Mouse (Mus musculus) lung, embryonic 16.5 days (tissue): ENCODE measurements around the gene Lhx2. TPM values are rescaled to one million over a fixed set of nuclear protein-coding genes. Genes with fewer than 3 reads are reported as not detected.
A peak's percentile ranks its signal among the peaks of the same experiment; 100 is the strongest.

Source experiments
- ATAC-seq: fragments of 200-750 bp; cut with Nextera tagmentation; 2 replicates; pipeline ENCODE4 v1.8.0; 2017; ENCODE audit warnings: low read depth, mild to moderate bottlenecking, moderate library complexity
- H3K27ac ChIP-seq: fragments of 300-500 bp; sonication (generic); 2 replicates; pipeline ENCODE4 v1.5.1; 2014; ENCODE audit warnings: mild to moderate bottlenecking, control low read depth, low read length
- H3K27me3 ChIP-seq: fragments of 300-500 bp; sonication (generic); 2 replicates; pipeline ENCODE4 v1.6.1; 2014; ENCODE audit warnings: low read depth, low read length, mixed read lengths; ENCODE audit not compliant: control insufficient read depth, insufficient read depth
- H3K36me3 ChIP-seq: fragments of 300-500 bp; sonication (generic); 2 replicates; pipeline ENCODE4 v1.6.1; 2014; ENCODE audit warnings: low read length; ENCODE audit not compliant: control insufficient read depth, insufficient read depth
- H3K4me1 ChIP-seq: fragments of 300-500 bp; sonication (generic); replicated peaks from 2 replicates; pipeline ENCODE4 v1.6.1; 2014; ENCODE audit warnings: low read length, mixed read lengths; ENCODE audit not compliant: control insufficient read depth, insufficient read depth
- H3K4me2 ChIP-seq: fragments of 300-500 bp; sonication (generic); 2 replicates; pipeline ENCODE4 v1.6.1; 2014; ENCODE audit warnings: low read depth, low read length, control low read depth
- H3K4me3 ChIP-seq: fragments of 300-500 bp; sonication (generic); 2 replicates; pipeline ENCODE4 v1.5.1; 2014; ENCODE audit warnings: mild to moderate bottlenecking, low read length, control low read depth
- H3K9ac ChIP-seq: fragments of 300-500 bp; sonication (generic); 2 replicates; pipeline ENCODE4 v1.6.1; 2014; ENCODE audit warnings: low read length, control low read depth
- H3K9me3 ChIP-seq: fragments of 300-500 bp; sonication (generic); 2 replicates; pipeline ENCODE4 v1.6.1; 2016; ENCODE audit warnings: low read length; ENCODE audit not compliant: control insufficient read depth
- WGBS: fragments of 180-500 bp; shearing (Covaris S2); extraction: QIAGEN DNeasy Blood & Tissue Kit; methylation state at CpG from one replicate; pipeline ENCODE4 v1.1.7; 2014; 5-methylcytosine and 5-hydroxymethylcytosine counted together
- polyA plus RNA-seq: library from polyadenylated mRNA; unstranded; fragments of >200 nt; fragmentation: Nextera tagmentation; extraction: Ambion mirVana; gene quantifications from 2 replicates; pipeline ENCODE4 v1.2.1, GENCODE M21; 2015

Lhx2 gene
- polyA plus RNA-seq: not detected in 2 replicates

DNA sequence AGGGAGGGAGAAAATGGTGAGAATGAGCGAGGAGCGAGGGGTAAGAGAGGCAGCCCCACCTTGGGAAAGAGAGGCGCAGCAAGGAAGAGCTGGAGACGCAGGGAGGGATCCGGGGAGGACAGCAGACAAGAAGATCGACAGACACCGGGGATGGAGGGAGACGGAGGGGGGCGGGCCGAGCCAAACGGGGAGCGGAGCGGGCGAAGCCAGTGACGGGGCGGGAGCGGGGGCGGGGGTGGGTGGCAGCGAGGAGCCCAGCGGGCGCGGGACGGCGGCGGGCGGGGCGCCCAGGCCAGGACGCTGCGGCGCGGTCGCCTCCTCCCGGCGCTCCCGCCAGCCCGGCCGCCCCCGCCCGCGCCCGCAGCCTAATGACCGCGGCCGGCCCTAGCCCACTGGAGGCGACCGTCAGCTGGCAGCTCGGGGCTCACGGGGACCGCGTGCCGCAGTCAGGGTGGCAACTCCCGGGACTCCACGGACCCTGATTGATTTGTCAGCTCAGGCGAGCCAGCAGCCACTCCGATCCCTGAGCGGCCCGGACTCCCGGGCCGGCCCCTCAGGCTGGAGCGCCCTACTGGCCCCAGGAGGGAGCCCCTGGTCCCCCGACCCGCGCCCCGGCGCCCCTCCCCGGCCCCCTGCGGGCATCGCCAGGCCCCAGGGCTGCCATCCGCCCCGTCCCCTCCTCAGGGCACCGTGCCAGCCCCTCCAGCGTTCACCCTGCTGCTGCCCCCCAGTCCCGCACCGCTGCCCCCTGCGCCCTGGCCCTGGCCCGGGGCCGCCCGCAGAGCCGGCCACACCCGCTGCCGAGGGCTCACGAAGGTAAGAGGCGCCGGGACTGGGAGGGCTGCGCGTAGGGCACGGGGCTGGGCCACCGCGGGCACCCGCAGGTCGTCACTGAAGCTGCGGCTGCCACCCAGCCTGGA, at the start of gene Lhx2:
TSS of gene Lhx2 (plus strand) at position 292 of the 920 bp plus-strand sequence.
- Histone ChIP-seq H3K9ac (peak within 1 kb of the TSS; percentile 26; the same call in 1 of the 2 replicates), H3K4me2 (peak within 1 kb of the TSS; percentile 87), H3K9me3 (no peaks in the 10 kb centered on the region), H3K4me3 (peak within 1 kb of the TSS; percentile 50), H3K27me3 (peaks cover 93% of the 10 kb centered on the region), H3K36me3 (no peaks in the 10 kb centered on the region), H3K4me1 (peaks cover 11% of the 10 kb centered on the region), H3K27ac (no peak within 1 kb of the TSS)
- ATAC-seq: peak; percentile 56
- 0% methylated on average over 44 of the region's 92 CpGs for WGBS

DNA sequence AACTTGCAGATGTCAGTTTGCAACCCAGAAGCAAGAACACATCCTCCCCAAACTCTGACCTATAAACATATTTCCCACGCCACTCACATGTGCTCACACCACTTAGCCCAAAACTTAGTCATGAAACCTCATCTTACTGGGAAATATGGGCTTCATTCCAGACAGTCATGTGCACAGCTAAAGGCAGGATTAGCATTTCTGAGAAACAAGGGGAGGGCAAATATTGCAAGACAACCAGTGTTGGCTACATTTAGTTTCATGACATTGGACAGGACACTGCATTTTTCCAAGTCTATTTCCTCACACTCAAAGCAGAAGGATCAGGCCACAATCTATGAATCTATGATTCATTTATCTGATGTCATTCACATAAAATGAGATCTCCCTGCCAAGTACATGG, 47.6 kb upstream of the Lhx2 start:
- H3K27ac ChIP-seq: no peak overlapping the region
- 74% methylated on average over 1 of the region's 1 CpGs for WGBS
- H3K9ac ChIP-seq: no peak overlapping the region
- no peaks in the 10 kb centered on the region for H3K36me3 ChIP-seq
- H3K4me1 ChIP-seq: peaks cover 4% of the 10 kb centered on the region; the same call in 1 of the 2 replicates
- ATAC-seq: no peak
- no peaks in the 10 kb centered on the region for H3K9me3 ChIP-seq
- H3K4me3 ChIP-seq: no peak overlapping the region
- no peaks in the 10 kb centered on the region; the same call in 1 of the 2 replicates for H3K27me3 ChIP-seq
- H3K4me2 ChIP-seq: no peak overlapping the region

DNA sequence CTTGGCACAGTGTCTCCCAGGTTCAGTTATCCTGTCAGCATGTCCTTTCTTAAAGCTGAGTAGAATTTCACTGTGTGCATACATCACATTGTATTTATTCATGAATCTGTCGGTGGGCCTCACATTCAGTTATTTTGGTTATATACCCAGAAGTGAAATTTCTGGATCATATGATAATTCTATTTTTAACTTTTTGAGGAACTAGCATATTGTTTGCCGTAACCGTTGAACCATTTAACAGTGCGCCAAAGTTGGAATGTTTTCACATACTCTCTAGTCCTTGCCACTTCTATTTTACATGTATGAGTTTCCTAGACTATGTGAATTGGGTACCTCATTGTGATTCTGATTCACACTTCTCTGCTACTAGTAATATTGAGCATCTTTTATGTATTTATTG, 43.1 kb upstream of the Lhx2 start:
- no peak for ATAC-seq
- H3K4me2 ChIP-seq: no peak overlapping the region
- peaks cover 1% of the 10 kb centered on the region for H3K4me1 ChIP-seq
- no peak overlapping the region for H3K27ac ChIP-seq
- no peaks in the 10 kb centered on the region; the same call in 1 of the 2 replicates for H3K27me3 ChIP-seq
- H3K9me3 ChIP-seq: no peaks in the 10 kb centered on the region
- WGBS: 81% methylated on average over 4 of the region's 4 CpGs
- H3K36me3 ChIP-seq: no peaks in the 10 kb centered on the region
- no peak overlapping the region for H3K4me3 ChIP-seq
- H3K9ac ChIP-seq: no peak overlapping the region

DNA sequence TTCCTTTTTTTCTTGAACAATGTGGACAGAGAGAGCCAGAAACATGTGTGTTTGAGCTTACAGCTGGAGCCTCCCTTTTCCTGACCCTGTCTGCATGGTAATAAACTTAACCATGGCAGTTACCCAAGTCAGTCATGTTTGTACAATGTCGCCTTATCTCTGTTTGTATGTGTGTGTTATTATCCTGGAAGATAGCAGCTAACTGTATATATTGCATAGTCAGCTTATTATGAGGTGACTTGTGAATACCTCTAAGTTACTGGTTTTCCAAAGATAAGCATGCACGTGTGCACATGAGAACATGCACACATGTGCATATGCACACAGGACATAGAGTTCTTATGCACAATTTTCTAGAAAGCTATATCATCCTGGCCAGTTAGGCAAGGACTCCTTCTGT, 38.1 kb upstream of the Lhx2 start:
- Histone ChIP-seq H3K36me3 (no peaks in the 10 kb centered on the region), H3K9ac (no peak overlapping the region), H3K4me1 (peaks cover 9% of the 10 kb centered on the region), H3K9me3 (no peaks in the 10 kb centered on the region), H3K4me3 (no peak overlapping the region), H3K4me2 (no peak overlapping the region), H3K27ac (no peak overlapping the region), H3K27me3 (no peaks in the 10 kb centered on the region)
- WGBS: 33% methylated on average over 2 of the region's 2 CpGs
- ATAC-seq: 0 out of 2 replicates have a peak, but pooled peaks have one; percentile 23

DNA sequence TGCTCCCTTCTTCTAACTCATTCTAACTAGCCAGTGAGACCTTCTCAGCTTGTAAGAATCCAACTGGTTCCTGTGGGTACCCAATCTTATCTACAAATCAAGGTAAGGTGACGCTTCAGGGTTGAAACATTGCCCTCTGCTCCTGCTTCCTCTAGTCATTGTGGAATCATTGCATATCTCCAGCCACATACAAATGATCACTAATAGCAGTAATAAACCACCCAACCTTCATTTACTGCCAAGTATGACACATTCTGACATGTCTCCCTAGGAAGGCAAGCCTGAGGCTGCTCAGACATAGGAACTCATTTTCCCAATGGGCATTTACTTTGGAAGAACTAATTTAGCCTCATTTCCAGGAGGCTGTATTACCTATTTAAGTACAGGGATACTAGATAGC, 33.9 kb upstream of the Lhx2 start:
- peaks cover 9% of the 10 kb centered on the region for H3K4me1 ChIP-seq
- no peak overlapping the region for H3K9ac ChIP-seq
- WGBS: 78% methylated on average over 1 of the region's 1 CpGs
- H3K9me3 ChIP-seq: no peaks in the 10 kb centered on the region
- no peak overlapping the region for H3K4me3 ChIP-seq
- no peak overlapping the region for H3K27ac ChIP-seq
- H3K4me2 ChIP-seq: no peak overlapping the region
- no peaks in the 10 kb centered on the region for H3K27me3 ChIP-seq
- no peak for ATAC-seq
- no peaks in the 10 kb centered on the region for H3K36me3 ChIP-seq

DNA sequence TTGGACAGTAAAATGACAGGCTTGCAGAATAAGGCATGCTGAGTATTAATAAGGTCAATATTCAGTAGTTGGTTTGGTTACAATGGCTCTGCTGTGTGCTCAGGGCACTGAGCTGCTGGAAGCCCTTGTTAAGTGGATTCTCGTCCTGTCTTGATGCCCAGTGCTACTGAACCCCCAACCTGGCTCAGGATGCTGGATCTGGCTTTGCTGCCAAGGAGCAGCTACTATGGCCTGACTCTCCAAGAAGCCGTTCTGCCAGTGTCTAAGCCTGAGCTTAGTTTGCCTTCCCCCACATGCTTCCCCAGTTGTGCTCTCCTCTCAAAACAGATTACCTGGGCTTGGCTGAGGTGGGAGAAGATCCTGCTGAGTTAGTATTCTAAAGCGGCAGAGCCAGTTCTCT, 26.2 kb upstream of the Lhx2 start:
- WGBS: 22% methylated on average over 3 of the region's 3 CpGs
- no peaks in the 10 kb centered on the region; the same call in 1 of the 2 replicates for H3K27me3 ChIP-seq

DNA sequence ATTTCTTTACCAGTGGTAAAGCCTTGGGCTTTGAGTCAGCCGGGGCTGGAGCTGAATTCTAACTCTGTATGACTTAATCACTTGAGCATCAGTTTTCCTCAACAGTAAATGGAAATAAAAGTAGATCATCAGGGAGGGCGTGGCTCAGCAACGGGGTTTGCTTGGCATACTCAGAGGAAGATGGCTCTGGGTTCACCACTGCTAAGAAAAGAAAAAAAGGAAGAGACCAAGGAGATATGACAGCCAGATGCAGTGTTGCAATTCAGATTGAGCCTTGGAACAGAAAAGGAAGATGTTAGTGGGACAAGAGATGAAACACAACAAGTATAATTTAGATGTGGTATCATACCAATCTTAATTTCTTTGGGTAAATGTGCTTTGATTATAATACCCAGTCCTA, 25.7 kb upstream of the Lhx2 start:
- Histone ChIP-seq H3K4me2 (no peak overlapping the region), H3K4me1 (no peaks in the 10 kb centered on the region), H3K27me3 (no peaks in the 10 kb centered on the region; the same call in 1 of the 2 replicates), H3K9me3 (no peaks in the 10 kb centered on the region), H3K27ac (no peak overlapping the region), H3K36me3 (no peaks in the 10 kb centered on the region), H3K9ac (no peak overlapping the region), H3K4me3 (no peak overlapping the region)
- no peak for ATAC-seq
- 43% methylated on average over 3 of the region's 3 CpGs for WGBS

More for the DNA sequence above, 26.2 kb upstream of the Lhx2 start:
- no peak overlapping the region for H3K4me3 ChIP-seq
- H3K4me1 ChIP-seq: no peaks in the 10 kb centered on the region
- H3K36me3 ChIP-seq: no peaks in the 10 kb centered on the region
- no peak for ATAC-seq
- no peaks in the 10 kb centered on the region for H3K9me3 ChIP-seq
- H3K9ac ChIP-seq: no peak overlapping the region
- H3K4me2 ChIP-seq: no peak overlapping the region
- H3K27ac ChIP-seq: no peak overlapping the region

DNA sequence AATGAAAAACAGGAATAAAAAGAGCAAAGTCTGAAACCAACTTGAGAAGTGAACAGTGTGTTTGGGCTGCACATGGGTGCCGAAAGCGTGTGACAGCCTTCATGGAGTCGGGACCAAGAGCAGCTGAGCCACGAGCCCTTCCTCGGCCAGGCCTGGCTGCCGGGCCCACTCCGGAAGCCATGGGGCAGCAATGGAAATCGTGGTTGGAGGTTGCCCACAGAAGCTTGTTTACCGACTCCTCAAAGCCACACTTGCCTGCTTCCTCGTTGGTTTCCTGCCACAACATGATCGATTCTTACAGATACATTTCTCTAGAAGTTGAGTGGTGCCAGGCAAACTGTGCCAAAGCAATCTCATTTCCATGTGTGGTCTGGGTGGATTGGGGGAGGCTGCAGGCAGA, 20.0 kb upstream of the Lhx2 start:
- ATAC-seq: no peak

DNA sequence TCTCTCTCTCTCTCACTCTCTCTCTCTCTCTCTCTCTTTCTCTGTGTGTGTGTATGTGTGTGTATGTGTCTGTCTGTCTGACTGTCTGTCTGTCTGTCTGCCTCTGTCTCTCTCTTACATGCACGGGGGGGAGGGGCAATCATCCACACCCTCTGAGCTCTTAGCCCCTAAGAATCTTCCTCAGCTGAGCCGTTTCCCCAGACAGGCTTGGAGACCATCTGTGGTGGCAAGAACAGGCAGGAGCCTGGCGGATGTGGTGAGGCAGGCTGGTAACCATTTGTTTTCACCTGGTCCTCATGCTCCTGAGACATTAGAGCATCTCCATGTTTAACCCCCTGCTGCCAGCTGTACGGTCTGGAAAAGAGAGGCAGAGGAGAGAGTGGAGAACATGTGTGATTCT, 18.2 kb upstream of the Lhx2 start:
- H3K9me3 ChIP-seq: no peaks in the 10 kb centered on the region
- 36% methylated on average over 4 of the region's 4 CpGs for WGBS
- H3K4me3 ChIP-seq: no peak overlapping the region
- no peaks in the 10 kb centered on the region for H3K36me3 ChIP-seq
- no peak for ATAC-seq
- H3K27ac ChIP-seq: no peak overlapping the region
- H3K4me1 ChIP-seq: no peaks in the 10 kb centered on the region
- H3K27me3 ChIP-seq: no peaks in the 10 kb centered on the region; the same call in 1 of the 2 replicates
- no peak overlapping the region for H3K4me2 ChIP-seq
- H3K9ac ChIP-seq: no peak overlapping the region

More for the DNA sequence above, 20.0 kb upstream of the Lhx2 start:
- no peaks in the 10 kb centered on the region; the same call in 1 of the 2 replicates for H3K27me3 ChIP-seq
- 73% methylated on average over 11 of the region's 11 CpGs for WGBS
- no peaks in the 10 kb centered on the region for H3K9me3 ChIP-seq
- H3K27ac ChIP-seq: no peak overlapping the region
- no peak overlapping the region for H3K4me3 ChIP-seq
- no peaks in the 10 kb centered on the region for H3K36me3 ChIP-seq
- no peaks in the 10 kb centered on the region for H3K4me1 ChIP-seq
- H3K4me2 ChIP-seq: no peak overlapping the region
- no peak overlapping the region for H3K9ac ChIP-seq
